Mouse (Mus musculus) monocyte, adult 2 months (primary cell): ENCODE measurements at regions not wholly inside any gene's neighbourhood (a gene's known extent, or its start where the extent isn't known, plus 50 kb on each side); places are given as distances from the start of the nearest gene placed in this dataset.

Experiments used
- DNase-seq, 2 experiments: peaks; one replicate each; pipeline ENCODE4 v3.0.0; 2022; ENCODE audit warnings: low spot score in 2 of 2, low read depth in 1 of 2

DNA sequence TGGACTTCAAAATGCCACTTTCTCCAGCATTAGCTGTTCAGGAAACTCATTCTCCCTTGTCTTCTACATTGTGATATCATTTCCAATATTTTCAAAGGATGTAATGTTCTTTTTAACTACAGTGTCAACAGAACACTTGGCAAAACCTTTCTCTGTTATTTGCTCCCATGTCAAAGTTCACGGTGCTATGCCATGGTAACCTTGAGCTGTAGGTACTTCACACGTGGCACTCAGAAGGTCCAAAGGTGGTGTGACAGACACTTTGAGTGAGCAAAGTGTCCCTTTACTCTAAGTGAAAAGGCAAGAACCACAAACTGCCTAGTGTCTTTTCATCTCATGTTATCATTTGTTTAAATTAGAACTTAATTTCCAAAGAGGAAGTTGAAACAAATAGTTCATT, 53.3 kb upstream of the Tram2 start:
- DNase-seq: no peak

GRCm38 (mm10) chr1:21146961-21147360, 67.9 kb upstream of the Tram2 start:
- no peak for DNase-seq

DNA sequence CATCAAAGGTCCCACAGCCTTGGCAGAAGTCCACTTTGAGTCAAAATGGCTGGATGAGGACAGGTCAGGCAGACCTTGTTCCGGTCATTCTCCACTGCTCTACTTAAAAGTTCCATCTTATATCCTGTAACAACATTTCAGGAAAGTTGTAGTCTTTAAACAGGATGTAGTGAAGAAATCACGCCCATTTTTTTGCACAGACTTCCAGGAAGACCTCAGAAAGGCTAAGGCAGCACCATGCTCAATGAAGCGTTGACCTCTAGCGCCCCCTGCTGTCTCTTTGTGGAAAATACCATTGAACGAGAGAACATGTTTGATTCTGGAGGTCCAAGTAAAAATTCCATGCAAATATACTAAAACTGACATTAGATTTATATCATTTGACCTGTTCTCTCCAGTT, 56.6 kb upstream of the Tmem14a start:
- DNase-seq: peak in 1 of 2 experiments; percentile 21

DNA sequence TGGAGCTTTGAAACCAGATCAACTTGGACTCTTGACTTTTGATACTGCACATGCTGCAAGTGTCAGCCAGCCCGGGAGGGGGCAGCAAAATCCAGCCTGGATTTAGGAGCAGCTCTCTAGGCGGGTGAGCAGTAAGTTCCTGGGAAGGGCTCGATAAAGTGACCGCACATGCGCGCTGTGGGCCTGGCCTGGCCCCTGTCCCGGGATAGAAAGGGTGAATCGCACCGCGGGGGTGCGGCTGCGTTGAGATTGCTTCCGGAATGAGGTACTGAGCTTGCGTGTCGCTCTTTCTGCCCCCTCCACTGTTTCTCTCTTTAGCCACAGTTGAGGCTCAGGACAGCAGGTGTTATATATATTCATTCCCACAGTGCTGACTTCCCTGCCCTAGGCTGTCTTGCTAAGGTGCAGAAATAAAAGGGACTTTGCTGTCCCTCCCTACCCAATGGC, 52.1 kb upstream of the Tmem14a start:
- DNase-seq: peak; percentile 11 to 33

GRCm38 (mm10) chr1:21166762-21167161, 51.6 kb upstream of the Tmem14a start:
- no peak for DNase-seq
